Mouse (Mus musculus): ENCODE results near the gene Sphk2. TPM values are rescaled to one million over a fixed set of nuclear protein-coding genes. Genes with fewer than 3 reads are reported as not detected.

The Sphk2 gene
- polyA plus RNA-seq (2015; fragmentation: Nextera tagmentation; extraction: Ambion mirVana) = 24.3 and 27.1 TPM in 2 replicates

GRCm38 (mm10) chr7:45717918-45718297, at the start of gene Sphk2:
TSS of gene Sphk2 (minus strand) at chr7:45718002.
- under 1% methylated on average over 41 of the region's 41 CpGs for WGBS
- Histone ChIP-seq H3K9ac (replicated peaks) (peak within 1 kb of the TSS; percentile 91), H3K9me3 (no peaks in the 10 kb centered on the region), H3K4me1 (replicated peaks) (peaks cover 53% of the 10 kb centered on the region), H3K4me3 (replicated peaks) (peak within 1 kb of the TSS; percentile 82), H3K36me3 (peaks cover 45% of the 10 kb centered on the region), H3K27ac (peak within 1 kb of the TSS; percentile 90), H3K4me2 (replicated peaks) (peak within 1 kb of the TSS; percentile 81), H3K27me3 (no peaks in the 10 kb centered on the region)
- ATAC-seq = peak; percentile 76

- Histone ChIP-seq H3K36me3 (no peaks in the 10 kb centered on the region), H3K4me1 (replicated peaks) (no peaks in the 10 kb centered on the region), H3K9me3 (no peaks in the 10 kb centered on the region), H3K9ac (replicated peaks) (no peak overlapping the region), H3K27me3 (no peaks in the 10 kb centered on the region), H3K4me3 (replicated peaks) (no peak overlapping the region), H3K4me2 (replicated peaks) (no peak overlapping the region), H3K27ac (no peak overlapping the region)
- WGBS = 92% methylated on average over 6 of the region's 6 CpGs
- no peak for ATAC-seq
Measured at GRCm38 (mm10) chr7:45767500-45767899, 49.7 kb upstream of the Sphk2 start.

GRCm38 (mm10) chr7:45766764-45767163, 49.0 kb upstream of the Sphk2 start:
- Histone ChIP-seq H3K9me3 (no peaks in the 10 kb centered on the region), H3K4me2 (replicated peaks) (no peak overlapping the region), H3K4me1 (replicated peaks) (no peaks in the 10 kb centered on the region), H3K27ac (no peak overlapping the region), H3K36me3 (no peaks in the 10 kb centered on the region), H3K27me3 (no peaks in the 10 kb centered on the region), H3K4me3 (replicated peaks) (no peak overlapping the region), H3K9ac (replicated peaks) (no peak overlapping the region)
- no peak for ATAC-seq
- WGBS = 44% methylated on average over 7 of the region's 8 CpGs

DNA sequence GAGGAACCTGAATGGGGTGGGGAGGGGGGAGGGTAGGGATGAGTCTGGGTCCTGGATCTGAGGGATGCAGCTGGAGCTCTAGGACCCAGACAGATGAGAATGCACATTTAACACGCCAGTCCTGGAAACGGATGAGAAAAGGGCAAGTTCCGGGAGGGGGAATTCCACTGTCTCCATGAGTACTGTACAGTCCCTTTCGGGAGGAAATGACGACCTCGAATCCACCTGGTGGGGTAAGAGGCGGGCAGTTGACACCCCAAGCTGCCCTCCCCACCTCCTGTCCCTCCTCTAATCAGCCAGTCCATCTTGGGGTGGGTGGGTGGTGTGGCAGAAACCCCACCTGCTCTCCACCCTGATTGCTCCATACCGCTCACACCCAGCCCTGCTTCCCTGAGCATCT, 48.2 kb upstream of the Sphk2 start:
- H3K4me2 ChIP-seq (replicated peaks) = no peak overlapping the region
- H3K36me3 ChIP-seq = no peaks in the 10 kb centered on the region
- ATAC-seq = no peak
- no peak overlapping the region for H3K27ac ChIP-seq
- no peaks in the 10 kb centered on the region for H3K27me3 ChIP-seq
- no peaks in the 10 kb centered on the region for H3K4me1 ChIP-seq (replicated peaks)
- no peak overlapping the region for H3K9ac ChIP-seq (replicated peaks)
- H3K9me3 ChIP-seq = no peaks in the 10 kb centered on the region
- 65% methylated on average over 8 of the region's 8 CpGs for WGBS
- no peak overlapping the region for H3K4me3 ChIP-seq (replicated peaks)

DNA sequence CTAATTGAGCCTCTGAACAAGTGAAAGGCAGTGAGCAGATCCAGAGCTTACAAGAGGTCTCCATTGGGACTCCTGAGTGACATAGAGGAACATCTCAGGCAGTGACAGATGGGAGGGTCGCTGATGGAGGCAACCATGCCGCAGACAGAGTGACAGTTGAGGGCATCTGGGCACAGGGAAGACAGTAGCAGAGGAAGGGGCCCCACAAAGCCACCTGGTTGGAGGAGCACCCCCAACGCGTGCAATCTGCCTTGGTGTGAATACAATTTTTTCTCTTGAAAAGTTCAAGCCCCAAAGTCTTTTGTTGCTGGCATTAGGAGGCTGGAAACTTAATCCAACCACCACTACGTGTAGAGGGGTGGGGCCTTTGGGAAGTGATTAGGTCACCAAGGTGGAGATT, 42.3 kb upstream of the Sphk2 start:
- WGBS = 65% methylated on average over 5 of the region's 5 CpGs
- no peak overlapping the region for H3K4me3 ChIP-seq (replicated peaks)
- no peak for ATAC-seq
- H3K9ac ChIP-seq (replicated peaks) = no peak overlapping the region
- peaks cover 6% of the 10 kb centered on the region for H3K4me1 ChIP-seq (replicated peaks)
- no peaks in the 10 kb centered on the region for H3K36me3 ChIP-seq
- H3K27ac ChIP-seq = no peak overlapping the region
- no peaks in the 10 kb centered on the region for H3K9me3 ChIP-seq
- no peak overlapping the region for H3K4me2 ChIP-seq (replicated peaks)
- H3K27me3 ChIP-seq = peaks cover 30% of the 10 kb centered on the region

DNA sequence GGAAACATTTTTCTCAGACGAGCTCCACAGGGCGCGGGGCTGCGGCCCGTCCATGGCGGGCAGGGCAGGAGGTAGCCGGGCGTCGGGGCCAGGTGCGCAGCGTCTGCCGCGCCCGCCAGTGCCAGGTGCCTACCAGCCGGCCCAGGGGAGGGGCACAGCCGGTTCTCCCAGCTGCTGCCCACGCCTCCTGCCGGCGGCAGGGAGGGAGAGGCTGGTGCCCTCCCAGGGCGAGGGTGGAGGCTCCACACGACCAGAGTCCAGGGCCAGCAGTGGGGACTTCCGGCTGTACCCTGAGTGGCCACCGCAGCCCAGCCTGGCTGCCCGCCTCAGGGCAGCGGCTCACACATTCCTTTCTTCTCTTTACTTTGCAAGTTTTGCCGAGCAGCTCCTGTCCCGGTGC, 41.6 kb upstream of the Sphk2 start:
- Histone ChIP-seq H3K27me3 (peaks cover 30% of the 10 kb centered on the region), H3K4me3 (replicated peaks) (0 out of 2 replicates have a peak overlapping the region, but pooled peaks have one; percentile 1), H3K4me2 (replicated peaks) (peak overlapping the region; percentile 37), H3K4me1 (replicated peaks) (peaks cover 6% of the 10 kb centered on the region), H3K9ac (replicated peaks) (peak overlapping the region; percentile 44; the same call in 1 of the 2 replicates), H3K9me3 (no peaks in the 10 kb centered on the region), H3K36me3 (no peaks in the 10 kb centered on the region), H3K27ac (no peak overlapping the region)
- 17% methylated on average over 23 of the region's 27 CpGs for WGBS
- no peak for ATAC-seq

- no peaks in the 10 kb centered on the region for H3K9me3 ChIP-seq
- no peak overlapping the region for H3K27ac ChIP-seq
- WGBS = 55% methylated on average over 6 of the region's 6 CpGs
- peaks cover 30% of the 10 kb centered on the region for H3K27me3 ChIP-seq
- peaks cover 6% of the 10 kb centered on the region for H3K4me1 ChIP-seq (replicated peaks)
- H3K4me2 ChIP-seq (replicated peaks) = no peak overlapping the region
- H3K4me3 ChIP-seq (replicated peaks) = no peak overlapping the region
- H3K9ac ChIP-seq (replicated peaks) = no peak overlapping the region
- no peaks in the 10 kb centered on the region for H3K36me3 ChIP-seq
- no peak for ATAC-seq
Measured at GRCm38 (mm10) chr7:45755703-45756102, 37.9 kb upstream of the Sphk2 start.

DNA sequence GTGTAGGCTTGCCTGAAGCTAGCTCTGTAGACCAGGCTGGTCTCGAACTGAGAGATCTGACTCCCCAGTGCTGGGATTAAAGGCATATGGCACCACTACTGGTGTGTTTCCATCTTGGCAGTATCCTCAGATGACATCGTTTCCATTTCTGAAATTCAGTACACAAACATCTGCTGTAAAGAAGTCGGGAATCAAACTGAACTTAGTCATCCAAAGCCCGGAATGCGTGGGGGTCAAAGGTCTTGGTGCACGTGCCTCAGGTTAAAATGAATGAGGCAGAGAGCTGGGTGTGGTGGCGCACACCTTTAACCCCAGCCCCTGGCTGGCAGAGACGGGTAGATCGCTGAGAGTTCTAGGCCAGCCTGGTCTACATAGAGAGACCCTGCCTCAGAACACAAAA, 32.4 kb upstream of the Sphk2 start:
- Histone ChIP-seq H3K4me3 (replicated peaks) (no peak overlapping the region), H3K27ac (no peak overlapping the region), H3K36me3 (no peaks in the 10 kb centered on the region), H3K4me2 (replicated peaks) (no peak overlapping the region), H3K27me3 (no peaks in the 10 kb centered on the region), H3K4me1 (replicated peaks) (peaks cover 7% of the 10 kb centered on the region), H3K9me3 (no peaks in the 10 kb centered on the region), H3K9ac (replicated peaks) (no peak overlapping the region)
- no peak for ATAC-seq
- WGBS = 83% methylated on average over 9 of the region's 9 CpGs

DNA sequence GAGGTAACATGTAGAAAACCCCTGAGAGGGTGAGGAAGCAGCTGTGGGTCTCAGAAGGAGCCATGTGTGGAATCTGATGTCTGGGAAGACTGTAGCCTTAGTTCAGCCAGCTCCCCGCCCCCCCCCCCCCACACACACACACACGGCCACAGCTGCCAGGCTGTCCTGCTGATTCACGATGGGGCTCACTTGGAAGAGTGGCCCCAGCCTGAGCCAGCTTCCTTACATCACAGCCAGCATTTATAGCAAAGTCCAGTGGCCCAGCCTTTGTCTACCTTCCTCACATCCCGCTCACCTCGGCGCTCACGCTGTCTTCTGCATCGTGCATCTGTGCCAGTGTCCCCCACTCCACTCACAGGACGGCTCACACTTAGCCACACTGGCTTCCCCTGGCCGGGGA, 31.6 kb upstream of the Sphk2 start:
- H3K9me3 ChIP-seq = no peaks in the 10 kb centered on the region
- peaks cover 7% of the 10 kb centered on the region for H3K4me1 ChIP-seq (replicated peaks)
- ATAC-seq = no peak
- no peaks in the 10 kb centered on the region for H3K36me3 ChIP-seq
- H3K9ac ChIP-seq (replicated peaks) = peak overlapping the region; percentile 36; the same call in 1 of the 2 replicates
- H3K27ac ChIP-seq = no peak overlapping the region
- H3K4me2 ChIP-seq (replicated peaks) = no peak overlapping the region
- no peak overlapping the region for H3K4me3 ChIP-seq (replicated peaks)
- H3K27me3 ChIP-seq = no peaks in the 10 kb centered on the region
- 61% methylated on average over 8 of the region's 10 CpGs for WGBS

DNA sequence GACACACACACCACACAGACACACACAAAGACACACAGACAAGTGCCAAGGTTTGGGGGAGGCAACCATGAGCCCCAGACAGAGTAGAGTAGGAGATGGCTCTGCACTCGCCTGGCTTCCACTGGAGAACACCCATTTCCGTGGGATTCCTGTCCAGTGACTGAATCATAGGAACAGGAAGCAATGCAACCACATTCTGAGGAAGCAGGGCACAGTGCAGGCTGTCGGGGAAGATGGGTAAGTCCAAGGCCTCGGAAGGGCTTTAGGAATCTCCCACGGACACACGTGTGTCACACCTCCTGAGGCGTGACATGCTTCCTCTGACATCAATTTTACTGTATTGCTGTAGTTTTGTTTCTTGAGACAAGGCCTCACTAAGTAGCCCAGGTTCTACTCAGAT, 30.3 kb upstream of the Sphk2 start:
- peaks cover 7% of the 10 kb centered on the region for H3K4me1 ChIP-seq (replicated peaks)
- no peak overlapping the region; the same call in 1 of the 2 replicates for H3K27ac ChIP-seq
- WGBS = 86% methylated on average over 7 of the region's 7 CpGs
- no peaks in the 10 kb centered on the region for H3K27me3 ChIP-seq
- no peaks in the 10 kb centered on the region for H3K9me3 ChIP-seq
- H3K4me3 ChIP-seq (replicated peaks) = no peak overlapping the region
- no peak overlapping the region for H3K4me2 ChIP-seq (replicated peaks)
- no peak overlapping the region for H3K9ac ChIP-seq (replicated peaks)
- no peak for ATAC-seq
- no peaks in the 10 kb centered on the region for H3K36me3 ChIP-seq

DNA sequence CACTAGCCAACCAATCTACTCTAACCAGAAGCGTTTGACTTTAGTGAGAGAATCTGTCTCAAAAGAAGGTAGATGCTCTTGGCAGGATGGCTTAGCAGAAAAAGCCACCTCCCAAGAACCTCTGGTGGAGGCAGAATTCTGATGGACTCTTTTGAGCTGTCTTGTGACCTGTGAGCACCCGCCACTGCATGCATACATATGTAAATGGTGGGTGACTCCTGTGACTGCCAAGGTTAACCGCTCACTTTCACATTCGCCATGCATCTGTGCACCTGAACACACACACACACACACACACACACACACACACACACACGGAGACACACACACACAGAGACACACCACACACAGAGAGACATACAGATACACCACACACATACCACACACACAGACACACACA, 29.6 kb upstream of the Sphk2 start:
- ATAC-seq = no peak
- no peaks in the 10 kb centered on the region for H3K9me3 ChIP-seq
- WGBS = 78% methylated on average over 5 of the region's 5 CpGs
- H3K9ac ChIP-seq (replicated peaks) = no peak overlapping the region
- H3K4me2 ChIP-seq (replicated peaks) = no peak overlapping the region
- peaks cover 2% of the 10 kb centered on the region; the same call in 1 of the 2 replicates for H3K27me3 ChIP-seq
- no peak overlapping the region for H3K4me3 ChIP-seq (replicated peaks)
- no peak overlapping the region for H3K27ac ChIP-seq
- H3K4me1 ChIP-seq (replicated peaks) = peaks cover 7% of the 10 kb centered on the region
- no peaks in the 10 kb centered on the region for H3K36me3 ChIP-seq

DNA sequence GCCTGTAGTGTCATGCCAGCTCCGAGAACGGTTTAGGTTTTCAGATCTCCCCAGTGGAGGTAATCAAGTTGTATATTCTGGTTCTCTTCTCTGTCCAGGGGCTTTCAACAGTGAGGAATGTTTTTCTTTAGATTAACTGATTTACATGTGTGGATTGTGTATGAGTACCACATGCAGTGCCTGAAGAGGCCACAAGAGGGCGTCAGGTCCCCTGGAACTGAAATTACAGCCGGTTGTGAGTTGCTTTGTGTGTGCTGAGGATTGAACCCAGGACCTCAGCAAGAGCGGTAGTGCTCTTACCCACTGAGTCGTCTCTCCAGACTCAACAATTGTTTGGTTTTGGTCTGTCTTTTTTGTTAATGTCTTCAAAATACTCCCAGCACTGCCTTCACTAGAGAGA, 28.7 kb upstream of the Sphk2 start:
- H3K4me3 ChIP-seq (replicated peaks) = no peak overlapping the region
- H3K9me3 ChIP-seq = no peaks in the 10 kb centered on the region
- no peak overlapping the region for H3K4me2 ChIP-seq (replicated peaks)
- no peak overlapping the region for H3K9ac ChIP-seq (replicated peaks)
- ATAC-seq = no peak
- H3K27ac ChIP-seq = no peak overlapping the region
- peaks cover 7% of the 10 kb centered on the region for H3K4me1 ChIP-seq (replicated peaks)
- WGBS = 64% methylated on average over 6 of the region's 6 CpGs
- H3K36me3 ChIP-seq = no peaks in the 10 kb centered on the region
- H3K27me3 ChIP-seq = peaks cover 11% of the 10 kb centered on the region

DNA sequence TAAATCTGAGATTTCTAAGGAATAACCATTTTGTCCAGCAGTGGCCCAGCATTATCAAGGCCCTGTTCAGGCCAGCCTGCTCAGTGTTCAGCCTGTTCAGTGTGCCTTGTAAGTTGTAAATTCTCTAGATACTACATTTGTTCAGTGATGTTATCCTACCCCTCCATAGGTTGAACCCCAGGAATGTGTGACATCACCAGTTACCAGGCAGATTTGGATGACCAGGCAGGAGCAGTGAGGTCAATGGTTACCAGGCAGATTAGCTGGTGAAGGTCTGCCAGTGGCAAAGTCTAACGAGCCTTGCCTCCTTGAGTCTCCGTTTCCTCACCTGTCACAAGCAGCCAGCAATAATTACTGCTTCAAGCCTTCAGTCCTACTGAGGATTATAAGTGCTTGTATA, 26.6 kb upstream of the Sphk2 start:
- ATAC-seq = no peak
- Histone ChIP-seq H3K4me3 (replicated peaks) (no peak overlapping the region), H3K4me2 (replicated peaks) (no peak overlapping the region), H3K27ac (no peak overlapping the region), H3K36me3 (no peaks in the 10 kb centered on the region), H3K9me3 (no peaks in the 10 kb centered on the region), H3K27me3 (peaks cover 19% of the 10 kb centered on the region), H3K4me1 (replicated peaks) (peaks cover 3% of the 10 kb centered on the region), H3K9ac (replicated peaks) (no peak overlapping the region)
- 28% methylated on average over 2 of the region's 2 CpGs for WGBS
